Mouse (Mus musculus) heart, postnatal 36 days (tissue): Measurements from ENCODE around the gene Efcab2. TPM values are rescaled to one million over a fixed set of nuclear protein-coding genes. Genes with fewer than 3 reads are reported as not detected.
A peak's percentile ranks its signal among the peaks of the same experiment; 100 is the strongest.

Experiments
- DNase-seq, 2 experiments: peaks; one replicate each; pipeline ENCODE4 v3.0.0; 2021 to 2022
- intact Hi-C: fragments of 180-260 bp; cut with DNase I; formaldehyde crosslinking; loops from one replicate; pipeline ENCODE4 v1.15.1; 2025
- microRNA-seq, 2 experiments: library from miRNA; unstranded; fragments of <30 nt; microRNA quantifications; one replicate each; pipeline ENCODE4 v1.2.0; 2021; ENCODE audit warnings: borderline number of aligned reads in 2 of 2
- total RNA-seq, 2 experiments: library from RNA; stranded (reverse); gene quantifications; 2 replicates each; pipeline ENCODE4 v1.2.3; 2021

Efcab2 gene
- total RNA-seq, 2 experiments from 2014 or later, result 77.4 to 81.4 TPM

GRCm38 (mm10) chr1:178528431-178529351, 122.8 kb downstream of the Efcab2 start, which contains the start of gene Kif26b:
Kif26b (plus strand) TSS chr1:178529125.
- peak; percentile 32 to 49 for DNase-seq

GRCm38 (mm10) chr1:178529512-178530300, 123.8 kb downstream of the Efcab2 start:
- peak in 1 of 2 experiments; percentile 7 for DNase-seq
- intact Hi-C loops, result loop anchor here (5.0 kb wide), 1 partner anchor 558 kb away; no protein-coding TSS in a partner anchor

More at GRCm38 (mm10) chr1:178528431-178529351, 122.8 kb downstream of the Efcab2 start, which contains the start of gene Kif26b:
- intact Hi-C loops, result loop anchor here (1.0 to 5.0 kb wide), 2 partner anchors 161 to 559 kb away; no protein-coding TSS in a partner anchor

DNA sequence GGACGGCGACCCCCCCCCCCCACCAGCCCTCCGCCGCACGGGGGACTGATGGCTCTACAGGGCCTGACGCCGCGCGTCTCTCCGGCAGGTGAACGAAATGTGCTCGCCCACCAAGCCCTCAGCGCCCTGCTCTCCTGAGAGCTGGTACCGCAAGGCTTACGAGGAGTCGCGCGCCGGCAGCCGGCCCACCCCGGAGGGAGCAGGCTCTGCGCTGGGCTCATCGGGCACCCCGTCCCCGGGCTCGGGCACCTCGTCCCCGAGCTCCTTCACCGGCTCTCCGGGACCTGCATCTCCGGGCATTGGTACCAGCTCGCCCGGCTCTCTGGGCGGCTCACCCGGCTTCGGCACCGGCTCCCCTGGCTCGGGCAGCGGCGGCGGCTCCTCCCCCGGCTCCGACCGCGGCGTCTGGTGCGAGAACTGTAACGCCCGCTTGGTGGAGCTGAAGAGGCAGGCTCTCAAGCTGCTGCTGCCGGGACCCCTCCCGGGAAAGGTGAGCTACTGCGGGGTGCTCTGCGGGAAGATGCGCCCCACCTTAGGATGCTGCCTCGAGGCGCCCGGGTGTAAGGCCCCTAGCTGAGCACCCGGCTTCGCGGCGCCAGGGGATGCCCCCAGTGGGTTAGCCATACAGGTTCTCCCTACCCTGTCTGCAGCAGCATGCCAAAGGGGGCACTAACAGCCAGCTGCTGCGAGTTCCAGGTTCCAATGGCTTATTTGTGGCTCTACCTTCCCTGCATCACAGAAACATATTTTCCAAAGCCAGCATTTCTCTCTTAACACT, 124.6 kb downstream of the Efcab2 start:
- intact Hi-C loops, result no loop called here
- peak; percentile 75 to 79 for DNase-seq

Small RNA genes within 50 kb of the gene (microRNA-seq; reads per million reads assigned to microRNA genes)
- gene Gm27458, result 0 reads per million in 2 experiments

Other genes with a start within 250 kb of the Efcab2 start
- 10 to 100 TPM; 16.0 to 17.0 TPM for gene Desi2, start 218.7 kb upstream of the Efcab2 start, total RNA-seq
- 100 to 1,000 TPM; 105 to 109 TPM for gene Cox20, start 87.0 kb upstream of the Efcab2 start, total RNA-seq
- 100 to 1,000 TPM; 167 to 200 TPM for gene Hnrnpu, start 68.3 kb upstream of the Efcab2 start, total RNA-seq
- 1 to 10 TPM; 3.9 to 4.2 TPM for gene Kif26b, start 123.0 kb downstream of the Efcab2 start, total RNA-seq